Mouse (Mus musculus) neural tube, embryonic 10.5 days (tissue): ENCODE measurements around the gene Rnaseh1.

Experiments used
- DNase-seq: peaks from one replicate; pipeline ENCODE4 v3.0.0-alpha.2; 2017; ENCODE audit warnings: low spot score; ENCODE audit errors: extremely low spot score

Rnaseh1 gene

GRCm38 (mm10) chr12:28649141-28650110 is at the start of gene Rnaseh1:
TSS of gene Rnaseh1 (plus strand) at chr12:28649602.
- peak; percentile 88 for DNase-seq

- no peak for DNase-seq
These were observed 47.1 kb upstream of the Rnaseh1 start for GRCm38 (mm10) chr12:28602259-28602658.

GRCm38 (mm10) chr12:28603494-28603893 is 45.9 kb upstream of the Rnaseh1 start:
- no peak for DNase-seq

GRCm38 (mm10) chr12:28607546-28608305 is 41.7 kb upstream of the Rnaseh1 start:
- no peak for DNase-seq

- no peak for DNase-seq
These were observed 37.0 kb upstream of the Rnaseh1 start for GRCm38 (mm10) chr12:28612391-28612790.

- no peak for DNase-seq
These were observed 35.0 kb upstream of the Rnaseh1 start for GRCm38 (mm10) chr12:28614401-28614800.

GRCm38 (mm10) chr12:28617297-28617696 is 32.1 kb upstream of the Rnaseh1 start:
- DNase-seq = no peak

GRCm38 (mm10) chr12:28621451-28622166 is 27.8 kb upstream of the Rnaseh1 start:
- DNase-seq = no peak

- no peak for DNase-seq
These were observed 27.3 kb upstream of the Rnaseh1 start for GRCm38 (mm10) chr12:28622167-28622532.

- DNase-seq = no peak
These were observed 26.8 kb upstream of the Rnaseh1 start for GRCm38 (mm10) chr12:28622641-28623040.

- DNase-seq = no peak
These were observed 26.2 kb upstream of the Rnaseh1 start, which contains the start of gene Colec11 for GRCm38 (mm10) chr12:28623195-28623594. TSS of gene Colec11 (minus strand) at chr12:28623377.

GRCm38 (mm10) chr12:28624251-28624650 is 25.2 kb upstream of the Rnaseh1 start:
- DNase-seq = no peak

- DNase-seq = no peak
These were observed 24.0 kb upstream of the Rnaseh1 start for GRCm38 (mm10) chr12:28625407-28625806.

GRCm38 (mm10) chr12:28627092-28627491 is 22.3 kb upstream of the Rnaseh1 start:
- no peak for DNase-seq

- no peak for DNase-seq
These were observed 21.0 kb upstream of the Rnaseh1 start for GRCm38 (mm10) chr12:28628436-28628835.

GRCm38 (mm10) chr12:28635058-28635534 is 14.3 kb upstream of the Rnaseh1 start:
- DNase-seq = no peak

- peak; percentile 93 for DNase-seq
These were observed 13.6 kb upstream of the Rnaseh1 start, which contains the start of gene Rps7 for GRCm38 (mm10) chr12:28635535-28636476. TSS of gene Rps7 (minus strand) at chr12:28635953.

GRCm38 (mm10) chr12:28636543-28636942 is 12.9 kb upstream of the Rnaseh1 start:
- no peak for DNase-seq

- no peak for DNase-seq
These were observed 10.6 kb upstream of the Rnaseh1 start for GRCm38 (mm10) chr12:28638778-28639177.

GRCm38 (mm10) chr12:28662628-28663027 is 13.2 kb downstream of the Rnaseh1 start:
- DNase-seq = no peak
